Mouse (Mus musculus) liver, embryonic 14.5 days (tissue): ENCODE measurements at regions not wholly inside any gene's neighbourhood (a gene's known extent, or its start where the extent isn't known, plus 50 kb on each side); places are given as distances from the start of the nearest gene placed in this dataset.

ENCODE experiments used
- CTCF ChIP-seq: IDR thresholded peaks from 2 replicates; pipeline ENCODE4 v1.5.1; 2016; ENCODE audit warnings: antibody characterized with exemption, low read depth, control low read depth
- EP300 ChIP-seq: IDR thresholded peaks from 2 replicates; pipeline ENCODE4 v1.6.1; 2016; ENCODE audit warnings: antibody characterized with exemption, low read depth

- TF ChIP-seq EP300 = peak; percentile 90
- TF ChIP-seq CTCF = no peak
Measured at GRCm38 (mm10) chr7:119270826-119271420, 86.5 kb upstream of the Gpr139 start.
